In the genomic region with DNA sequence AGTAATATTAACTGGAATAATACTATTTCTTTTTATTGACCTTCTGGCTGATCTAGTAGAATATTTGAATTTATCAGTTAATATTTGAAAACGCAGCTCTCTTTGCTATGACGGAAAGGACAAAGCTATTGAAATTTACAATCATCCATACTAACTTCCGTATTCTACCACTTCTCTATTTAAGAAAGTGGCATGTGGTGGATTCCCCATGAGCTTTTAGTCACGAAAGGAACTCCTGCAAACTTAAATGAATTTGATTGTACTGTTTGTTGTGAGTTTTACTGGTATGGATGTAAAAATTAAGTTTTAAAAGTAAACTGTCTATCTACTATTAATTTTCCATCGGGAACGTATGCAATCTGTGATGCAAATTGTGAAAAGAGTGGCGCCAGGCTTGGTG, we compare ENCODE assay signal across 8 mouse cellular contexts. TPM values are rescaled to one million over a fixed set of nuclear protein-coding genes. Genes with fewer than 3 reads are reported as not detected.
DNase-seq lines count a peak whose midpoint lies in the region; ATAC-seq and TF ChIP-seq lines count a peak whose summit lies in the region.

No protein-coding gene starts in this region.

- no peaks in the 10 kb centered on the region for H3K27me3 ChIP-seq in liver, adult 2 months (ENCODE audit: control insufficient read depth, insufficient read depth, low read length)
- H3K27me3 ChIP-seq in embryonic facial prominence, embryonic 12.5 days = no peaks in the 10 kb centered on the region
- H3K27me3 ChIP-seq in limb, embryonic 10.5 days (ENCODE audit: low read depth, poor library complexity, severe bottlenecking) = no peaks in the 10 kb centered on the region
- H3K27me3 ChIP-seq in neural tube, embryonic 15.5 days (replicated peaks) = no peaks in the 10 kb centered on the region

- no peak overlapping the region; the same call in 1 of the 2 replicates for H3K27ac ChIP-seq in liver, adult 2 months (replicated peaks; ENCODE audit: insufficient read depth, low read depth, low read length)
- no peak overlapping the region for H3K27ac ChIP-seq in embryonic facial prominence, embryonic 12.5 days
- H3K27ac ChIP-seq in limb, embryonic 10.5 days = no peak overlapping the region
- H3K27ac ChIP-seq in neural tube, embryonic 15.5 days (replicated peaks) = no peak overlapping the region

- H3K4me3 ChIP-seq in liver, adult 2 months (ENCODE audit: insufficient read depth, low read depth, low read length) = peak overlapping the region; percentile 68; the same call in 1 of the 2 replicates
- peak overlapping the region; percentile 53 for H3K4me3 ChIP-seq in embryonic facial prominence, embryonic 12.5 days
- H3K4me3 ChIP-seq in limb, embryonic 10.5 days = peak overlapping the region; percentile 58
- H3K4me3 ChIP-seq in neural tube, embryonic 15.5 days (replicated peaks) = peak overlapping the region; percentile 49

- H3K36me3 ChIP-seq in liver, adult 2 months (ENCODE audit: control insufficient read depth, insufficient read depth, low read length) = no peaks in the 10 kb centered on the region
- H3K36me3 ChIP-seq in embryonic facial prominence, embryonic 12.5 days = no peaks in the 10 kb centered on the region
- H3K36me3 ChIP-seq in limb, embryonic 10.5 days = no peaks in the 10 kb centered on the region
- H3K36me3 ChIP-seq in neural tube, embryonic 15.5 days = no peaks in the 10 kb centered on the region

- no peak for DNase-seq in liver, adult 2 months (ENCODE audit: extremely low read depth, low read depth, low spot score)
- no peak for DNase-seq in liver
- DNase-seq in limb, embryonic 10.5 days (ENCODE audit: low spot score) = no peak
- no peak for DNase-seq in right cerebral cortex, postnatal 14 days
- DNase-seq in left cerebral cortex, postnatal 14 days (ENCODE audit: low spot score in 2 of 2) = no peak
- no peak for DNase-seq in cerebellum, postnatal 36 days

- no peaks in the 10 kb centered on the region for H3K9me3 ChIP-seq in embryonic facial prominence, embryonic 12.5 days
- no peaks in the 10 kb centered on the region for H3K9me3 ChIP-seq in limb, embryonic 10.5 days (replicated peaks)
- H3K9me3 ChIP-seq in neural tube, embryonic 15.5 days (replicated peaks) = no peaks in the 10 kb centered on the region

- no peak for TF ChIP-seq CTCF in liver, adult 2 months (IDR thresholded peaks at IDR 0.05; ENCODE audit: low read depth, low read length)

- WGBS in liver, adult 2 months = 47% methylated on average over 7 of the region's 7 CpGs
- WGBS in embryonic facial prominence, embryonic 12.5 days = 39% methylated on average over 7 of the region's 7 CpGs
- WGBS in limb, embryonic 10.5 days = 39% methylated on average over 7 of the region's 7 CpGs
- 41% methylated on average over 7 of the region's 7 CpGs for WGBS in neural tube, embryonic 15.5 days

- peak overlapping the region; percentile 57 for H3K4me2 ChIP-seq in embryonic facial prominence, embryonic 12.5 days (replicated peaks)
- peak overlapping the region; percentile 81 for H3K4me2 ChIP-seq in neural tube, embryonic 15.5 days

- ATAC-seq in embryonic facial prominence, embryonic 12.5 days (ENCODE audit: insufficient number of reproducible peaks, insufficient read depth, low FRiP score, low TSS enrichment) = no peak
- no peak for ATAC-seq in neural tube, embryonic 15.5 days (ENCODE audit: low FRiP score)

- no peak for TF ChIP-seq POLR2A in liver, adult 2 months (IDR thresholded peaks at IDR 0.05; ENCODE audit: extremely low read depth, insufficient read depth, low read length)

- H3K9ac ChIP-seq in liver, adult 2 months (ENCODE audit: low read depth, low read length) = no peak overlapping the region
- H3K9ac ChIP-seq in embryonic facial prominence, embryonic 12.5 days = no peak overlapping the region
- H3K9ac ChIP-seq in neural tube, embryonic 15.5 days (replicated peaks) = peak overlapping the region; percentile 46

- intact Hi-C loops in left cerebral cortex, postnatal 14 days (cut with DNase I) = no loop called here

- peaks cover 12% of the 10 kb centered on the region for H3K4me1 ChIP-seq in liver, adult 2 months (ENCODE audit: control insufficient read depth, insufficient read depth, low read length)
- H3K4me1 ChIP-seq in embryonic facial prominence, embryonic 12.5 days = peaks cover 11% of the 10 kb centered on the region; the same call in 1 of the 2 replicates
- peaks cover 26% of the 10 kb centered on the region for H3K4me1 ChIP-seq in limb, embryonic 10.5 days
- peaks cover 29% of the 10 kb centered on the region for H3K4me1 ChIP-seq in neural tube, embryonic 15.5 days

- no peaks in the 10 kb centered on the region for H3K79me2 ChIP-seq in liver, adult 2 months (ENCODE audit: control insufficient read depth, insufficient read depth, low read length)

RNA-seq across cellular contexts. Expression of gene Zfp52, which starts 0.8 kb away (rescaled TPM):
- 0.94 and 1.3 TPM in 2 replicates for total RNA-seq in liver, adult 2 months (2014; rRNA removed)
- not detected in 2 replicates for polyA plus RNA-seq in liver, adult 2 months (2012; rRNA removed)
- 4.8 and 4.9 TPM in 2 replicates for polyA plus RNA-seq in embryonic facial prominence, embryonic 12.5 days (2016; fragmentation: Nextera tagmentation; extraction: Ambion mirVana)
- 2.0 and 2.6 TPM in 2 replicates for polyA plus RNA-seq in limb, embryonic 10.5 days (2016; fragmentation: Nextera tagmentation; extraction: Ambion mirVana)
- polyA plus RNA-seq in neural tube, embryonic 15.5 days (2015; fragmentation: Nextera tagmentation; extraction: Ambion mirVana) = 2.2 and 3.2 TPM in 2 replicates
- 1 to 10 TPM; 6.0 to 6.2 TPM for total RNA-seq in left cerebral cortex, postnatal 14 days (2021)

RNA-seq across cellular contexts. Expression of gene Zfp948, which starts 30.7 kb away (rescaled TPM):
- total RNA-seq in liver, adult 2 months (2014; rRNA removed) = 3.0 and 3.4 TPM in 2 replicates
- polyA plus RNA-seq in liver, adult 2 months (2012; rRNA removed) = 0.37 and 0.51 TPM in 2 replicates
- 13.8 and 14.7 TPM in 2 replicates for polyA plus RNA-seq in embryonic facial prominence, embryonic 12.5 days (2016; fragmentation: Nextera tagmentation; extraction: Ambion mirVana)
- 13.0 and 13.5 TPM in 2 replicates for polyA plus RNA-seq in limb, embryonic 10.5 days (2016; fragmentation: Nextera tagmentation; extraction: Ambion mirVana)
- 17.1 and 18.8 TPM in 2 replicates for polyA plus RNA-seq in neural tube, embryonic 15.5 days (2015; fragmentation: Nextera tagmentation; extraction: Ambion mirVana)
- 10 to 100 TPM; 12.3 to 14.1 TPM for total RNA-seq in left cerebral cortex, postnatal 14 days (2021)

RNA-seq across cellular contexts. Expression of gene Zfp53, which starts 47.3 kb away (rescaled TPM):
- 3.8 and 4.3 TPM in 2 replicates for total RNA-seq in liver, adult 2 months (2014; rRNA removed)
- polyA plus RNA-seq in liver, adult 2 months (2012; rRNA removed) = 0.95 and 1.2 TPM in 2 replicates
- polyA plus RNA-seq in embryonic facial prominence, embryonic 12.5 days (2016; fragmentation: Nextera tagmentation; extraction: Ambion mirVana) = 10.0 and 11.5 TPM in 2 replicates
- polyA plus RNA-seq in limb, embryonic 10.5 days (2016; fragmentation: Nextera tagmentation; extraction: Ambion mirVana) = 7.2 and 9.2 TPM in 2 replicates
- 9.7 and 11.7 TPM in 2 replicates for polyA plus RNA-seq in neural tube, embryonic 15.5 days (2015; fragmentation: Nextera tagmentation; extraction: Ambion mirVana)
- total RNA-seq in left cerebral cortex, postnatal 14 days (2021) = 1 to 10 TPM; 3.3 to 3.8 TPM
